Mouse (Mus musculus) frontal cortex, postnatal 10 days (tissue): ENCODE results near the gene Ina.
"Not testable (repeated sequence)": the region's sequence is repeated elsewhere in the genome, so short reads cannot be mapped to it uniquely, and the experiment has no call there.

Experiments used
- DNase-seq, 2 experiments: peaks; one replicate each; pipeline ENCODE4 v3.0.0; 2022; ENCODE audit warnings: low spot score in 2 of 2, mixed read lengths in 1 of 2

The Ina gene

DNA sequence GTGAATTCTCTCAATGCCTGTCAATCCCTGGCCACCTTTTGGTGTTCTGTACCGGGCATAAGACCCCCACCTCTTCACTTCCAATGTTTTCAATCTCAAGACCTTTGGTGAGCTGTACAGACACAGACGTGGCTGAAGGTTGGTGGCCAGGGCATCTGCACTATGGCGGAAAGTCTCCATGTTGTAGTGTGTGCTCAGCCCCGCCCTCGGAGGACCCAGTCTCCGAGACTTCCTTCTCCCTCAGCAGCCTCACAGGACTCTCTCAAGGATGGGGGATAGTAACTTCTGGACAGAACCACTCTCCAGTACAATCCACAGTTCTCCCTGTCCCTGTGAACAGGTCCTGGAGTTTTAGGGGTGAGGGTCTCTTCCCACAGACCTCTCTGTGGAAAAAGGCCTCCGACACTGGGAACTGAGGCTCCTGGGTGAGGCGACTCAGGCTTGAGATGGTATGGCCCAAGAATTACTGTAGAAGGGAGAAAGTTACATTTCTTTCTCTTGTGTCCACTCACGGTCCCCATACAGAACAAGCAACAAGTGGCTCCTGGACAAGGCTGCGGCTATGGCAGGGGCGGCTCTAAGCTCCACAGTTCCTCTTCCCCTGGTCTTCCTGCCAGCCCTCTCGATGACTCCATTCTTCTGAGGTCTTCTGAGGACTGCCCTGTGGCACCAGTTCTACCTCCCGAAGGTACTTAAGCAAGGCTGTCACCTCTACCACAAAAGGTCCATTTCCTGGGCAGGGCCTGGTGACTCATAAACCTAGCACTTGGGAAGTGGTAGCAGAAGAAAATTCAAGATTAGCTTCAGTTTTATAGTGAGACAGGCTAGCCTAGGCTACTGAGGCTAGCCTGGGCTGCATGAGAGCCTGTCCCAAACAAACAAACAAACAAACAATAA is 29.5 kb upstream of the Ina start:
- no peak for DNase-seq

DNA sequence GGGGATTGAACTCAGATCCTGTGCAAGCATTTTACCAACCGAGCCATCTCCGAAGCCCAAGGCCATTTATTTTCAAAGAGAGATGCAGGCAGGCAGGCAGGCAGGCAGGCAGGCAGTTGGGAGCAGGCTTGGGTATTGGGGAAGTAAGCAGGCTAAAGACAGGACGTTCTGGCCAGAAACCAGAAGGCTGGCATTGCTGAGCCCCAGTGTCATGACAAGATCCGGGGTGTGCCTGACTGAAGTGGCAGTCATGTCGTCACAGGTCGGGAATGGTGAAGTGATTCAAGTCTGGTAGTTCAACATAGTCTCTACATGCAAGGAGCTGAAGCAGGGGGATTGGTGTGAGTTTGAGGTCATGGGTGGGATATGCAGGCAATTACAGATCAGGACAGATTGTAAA is 26.9 kb upstream of the Ina start:
- no peak for DNase-seq

DNA sequence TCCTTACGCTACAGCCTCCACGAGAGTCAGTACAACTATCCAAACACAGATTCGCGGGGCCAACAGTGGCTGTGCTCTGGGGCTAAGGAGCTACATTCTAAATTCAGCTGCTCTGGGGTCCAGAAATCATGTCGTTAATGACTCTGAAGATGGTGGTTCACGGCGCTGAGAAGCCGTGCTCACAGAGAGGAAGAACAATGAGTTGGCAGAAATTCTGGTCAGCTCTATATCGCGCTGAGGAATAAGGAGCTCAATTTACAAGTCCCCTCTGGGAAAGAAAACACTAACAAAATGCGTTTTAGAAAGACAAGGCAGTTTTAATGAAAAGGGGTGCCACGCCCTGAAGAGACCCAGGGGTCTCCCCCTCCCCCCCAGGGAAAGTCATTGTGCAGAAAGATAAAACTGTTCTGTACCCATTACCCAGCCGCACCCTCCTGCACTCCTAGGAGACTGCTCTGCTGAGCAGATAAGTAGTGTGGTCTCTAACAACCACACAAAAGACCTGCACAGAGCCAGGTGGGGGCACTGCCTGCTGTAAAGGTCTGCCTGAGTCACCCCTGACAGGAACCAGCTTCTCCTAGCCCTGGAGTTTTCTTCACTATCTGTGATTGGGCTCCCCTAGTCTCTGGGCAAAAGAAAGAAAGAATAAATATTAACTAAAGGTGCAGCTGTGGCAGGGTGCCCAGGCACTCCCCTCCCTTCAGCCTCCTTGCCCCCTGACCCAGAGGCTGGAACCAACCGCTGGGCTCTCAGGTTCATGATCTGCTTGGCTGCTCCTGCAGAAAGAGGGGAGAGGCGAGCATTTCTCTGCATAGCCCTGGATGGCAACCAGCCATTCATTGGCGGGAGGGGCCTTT is 26.0 kb upstream of the Ina start:
- no peak for DNase-seq

DNA sequence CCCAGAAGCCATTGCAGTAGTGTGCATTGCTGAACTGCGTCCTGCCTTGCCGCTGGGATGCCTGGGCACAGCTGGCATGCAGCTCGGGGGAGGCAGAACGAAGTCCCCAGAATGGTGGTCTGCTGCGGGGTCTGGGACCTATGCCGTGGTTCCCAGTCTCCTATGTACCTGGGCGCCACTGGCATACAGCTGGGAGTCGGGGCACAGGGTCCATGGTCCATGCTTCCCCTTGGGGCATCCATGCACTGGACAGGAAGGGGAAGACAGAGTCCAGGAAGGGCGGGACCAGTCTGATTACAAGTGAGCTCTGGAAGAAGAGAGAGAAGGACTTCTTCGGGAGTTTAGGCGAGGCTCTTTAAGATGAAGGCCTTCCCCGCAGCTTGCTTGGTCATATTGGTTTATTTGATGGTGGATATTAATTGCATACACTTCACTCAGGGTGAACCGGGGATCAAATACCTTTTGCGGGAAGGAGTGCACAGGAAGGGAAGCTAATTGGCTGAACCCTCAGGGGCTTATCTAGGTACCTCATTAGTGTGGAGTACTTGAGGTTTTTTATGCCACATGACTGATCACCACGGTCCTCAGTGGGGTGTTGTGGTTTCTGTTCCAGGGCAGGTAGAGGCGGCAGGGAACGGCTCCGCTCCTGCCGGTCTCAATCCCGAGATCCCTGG is 24.9 kb upstream of the Ina start:
- no peak for DNase-seq

DNA sequence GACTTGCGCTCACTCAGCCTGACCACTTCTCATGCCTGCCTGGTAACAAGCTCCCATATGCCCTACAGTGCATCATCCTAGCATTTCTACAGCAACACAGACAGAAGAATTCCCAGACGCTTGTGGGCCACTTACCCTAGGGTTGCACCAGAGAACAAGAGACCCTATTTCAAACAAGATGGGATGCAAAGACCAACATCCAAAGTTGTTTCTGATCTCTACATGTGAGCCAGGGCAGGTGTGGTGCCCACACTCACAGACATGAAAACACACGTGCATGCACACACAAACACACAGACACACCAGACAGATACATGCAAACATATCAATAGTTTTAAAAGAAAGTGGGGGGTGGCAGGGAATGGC is 24.4 kb upstream of the Ina start:
- no peak for DNase-seq

- DNase-seq, result not testable (repeated sequence)
These were observed 23.9 kb upstream of the Ina start for GRCm38 (mm10) chr19:46990625-46991024.

DNA sequence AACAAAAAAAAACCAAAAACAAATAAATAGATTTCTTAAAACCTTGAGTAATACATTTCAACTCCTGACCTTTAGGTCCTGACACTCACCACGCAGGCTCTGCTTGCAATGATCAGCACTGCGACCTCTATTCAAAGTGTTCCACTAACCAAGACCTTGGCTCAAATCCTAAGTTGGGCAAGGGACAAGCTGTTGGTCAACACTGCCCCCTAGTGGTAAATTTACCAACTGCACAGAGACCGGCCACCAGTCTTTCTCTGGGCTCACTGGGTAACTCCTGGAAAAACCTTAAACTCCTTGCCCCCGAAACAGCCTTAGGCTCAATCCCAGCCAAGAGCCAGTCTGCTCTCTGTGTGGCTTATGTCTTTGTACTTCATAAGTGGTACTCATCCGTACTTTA is 23.4 kb upstream of the Ina start:
- DNase-seq, result peak in 1 of 2 experiments; percentile 76

- DNase-seq, result not testable (repeated sequence)
These were observed 22.2 kb upstream of the Ina start for GRCm38 (mm10) chr19:46992329-46992728.

- no peak for DNase-seq
These were observed 18.4 kb upstream of the Ina start for GRCm38 (mm10) chr19:46996095-46996494.

DNA sequence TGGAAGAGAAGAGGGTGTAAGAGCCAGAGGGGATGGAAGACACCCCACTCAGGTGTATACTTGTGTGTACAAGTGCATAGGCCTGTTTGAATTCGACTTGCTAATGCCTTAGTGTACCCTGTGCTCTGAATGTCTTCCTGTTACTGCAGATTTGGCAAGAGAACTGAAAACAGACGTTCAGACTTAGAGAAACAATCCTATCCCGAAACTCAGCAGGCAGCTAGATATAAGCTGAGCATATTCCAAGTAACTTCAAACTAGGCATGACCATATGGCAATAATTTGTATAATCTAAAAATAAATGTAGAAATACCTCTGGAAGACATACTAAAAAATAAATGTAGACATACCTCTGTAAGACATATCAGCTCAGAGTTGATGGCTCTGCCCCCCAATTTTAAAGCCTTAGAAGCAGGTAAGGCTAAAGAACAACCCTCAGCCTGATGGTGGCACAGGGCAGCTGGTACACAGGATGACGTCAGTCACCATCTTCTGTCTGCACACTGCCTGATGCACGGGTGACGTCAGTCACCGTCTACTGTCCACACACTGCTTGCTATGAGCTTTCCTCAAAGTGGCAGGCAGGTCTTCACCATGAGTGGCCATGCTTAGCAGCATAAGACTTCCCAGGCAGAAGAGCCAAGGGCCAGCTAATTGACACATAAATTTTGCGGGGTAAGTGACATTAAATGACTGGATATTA is 16.2 kb upstream of the Ina start:
- DNase-seq, result no peak

GRCm38 (mm10) chr19:46998953-46999352 is 15.5 kb upstream of the Ina start:
- no peak for DNase-seq

GRCm38 (mm10) chr19:46999753-47000152 is 14.7 kb upstream of the Ina start:
- DNase-seq, result no peak

DNA sequence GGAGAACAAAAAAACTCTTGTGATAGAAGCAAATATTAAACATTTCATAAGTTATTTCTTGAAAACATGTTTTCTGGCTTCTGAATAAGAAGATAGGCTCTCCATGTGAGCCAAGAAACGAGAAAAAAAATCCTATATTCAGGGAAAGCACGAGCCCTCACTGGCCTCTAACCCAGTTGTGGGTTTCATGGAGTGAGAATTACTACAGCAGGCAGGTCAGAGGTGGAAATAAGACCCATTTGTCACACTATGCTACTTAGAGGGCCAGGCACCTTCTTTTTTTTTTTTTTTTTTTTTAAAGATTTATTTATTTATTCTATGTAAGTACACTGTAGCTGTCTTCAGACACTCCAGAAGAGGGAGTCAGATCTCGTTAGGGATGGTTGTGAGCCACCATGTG is 14.1 kb upstream of the Ina start:
- not testable (repeated sequence) for DNase-seq

DNA sequence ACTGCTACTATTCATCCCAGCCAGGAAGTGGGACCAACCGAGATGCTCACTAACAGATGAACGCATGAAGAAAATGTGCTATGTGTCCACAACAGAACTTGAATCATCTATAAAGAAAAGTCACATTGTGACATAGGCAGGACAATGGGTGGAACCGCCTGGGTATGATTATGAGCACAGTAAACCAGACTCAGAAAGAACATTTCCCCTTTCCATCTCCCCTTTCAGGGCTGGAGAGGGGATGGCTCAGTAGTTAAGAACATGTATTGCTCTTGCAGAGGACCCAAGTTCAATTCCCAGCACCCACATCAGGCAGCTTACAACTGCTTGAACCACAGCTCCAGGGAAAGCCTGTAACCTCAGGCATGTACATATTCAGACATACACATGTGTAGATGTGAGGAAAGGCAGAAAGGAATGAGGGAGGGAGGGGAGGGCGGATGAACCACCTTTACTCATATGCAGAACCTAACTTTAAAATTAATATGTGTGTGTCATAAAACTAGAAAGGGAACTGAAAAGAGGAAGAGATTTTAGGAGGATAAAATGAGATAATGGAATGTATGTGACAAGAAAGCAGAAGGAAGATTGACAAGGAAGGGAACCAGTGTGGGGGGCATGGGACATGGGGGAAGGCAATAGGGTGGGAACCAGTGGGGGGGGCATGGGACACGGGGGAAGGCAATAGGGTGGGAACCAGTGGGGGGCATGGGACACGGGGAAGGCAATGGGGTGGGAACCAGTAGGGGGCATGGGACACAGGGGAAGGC is 10.6 kb upstream of the Ina start:
- no peak for DNase-seq

GRCm38 (mm10) chr19:47005873-47006272 is 8.6 kb upstream of the Ina start:
- no peak for DNase-seq

- no peak for DNase-seq
These were observed 8.2 kb upstream of the Ina start for GRCm38 (mm10) chr19:47006321-47006720.

GRCm38 (mm10) chr19:47009420-47009819 is 5.1 kb upstream of the Ina start:
- no peak for DNase-seq

DNA sequence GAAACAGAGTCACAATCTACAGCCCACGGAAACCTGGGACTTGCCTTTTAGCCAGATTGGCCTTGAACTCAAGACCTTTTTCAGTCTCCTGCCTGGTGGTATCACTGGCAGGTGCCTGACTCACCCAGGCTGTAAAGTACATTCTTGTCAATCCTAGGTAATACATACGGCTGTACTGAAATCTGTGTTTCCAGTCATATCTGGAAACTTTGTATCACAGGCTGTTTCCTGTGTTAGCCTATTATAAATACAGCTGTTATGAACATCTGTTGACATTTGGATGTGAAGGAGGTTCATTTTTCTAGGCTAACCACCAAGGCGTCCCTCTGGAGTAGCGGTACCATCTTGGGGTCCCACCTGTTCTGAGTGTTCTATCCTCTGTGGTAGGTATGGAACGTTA is 4.6 kb upstream of the Ina start:
- no peak for DNase-seq

DNA sequence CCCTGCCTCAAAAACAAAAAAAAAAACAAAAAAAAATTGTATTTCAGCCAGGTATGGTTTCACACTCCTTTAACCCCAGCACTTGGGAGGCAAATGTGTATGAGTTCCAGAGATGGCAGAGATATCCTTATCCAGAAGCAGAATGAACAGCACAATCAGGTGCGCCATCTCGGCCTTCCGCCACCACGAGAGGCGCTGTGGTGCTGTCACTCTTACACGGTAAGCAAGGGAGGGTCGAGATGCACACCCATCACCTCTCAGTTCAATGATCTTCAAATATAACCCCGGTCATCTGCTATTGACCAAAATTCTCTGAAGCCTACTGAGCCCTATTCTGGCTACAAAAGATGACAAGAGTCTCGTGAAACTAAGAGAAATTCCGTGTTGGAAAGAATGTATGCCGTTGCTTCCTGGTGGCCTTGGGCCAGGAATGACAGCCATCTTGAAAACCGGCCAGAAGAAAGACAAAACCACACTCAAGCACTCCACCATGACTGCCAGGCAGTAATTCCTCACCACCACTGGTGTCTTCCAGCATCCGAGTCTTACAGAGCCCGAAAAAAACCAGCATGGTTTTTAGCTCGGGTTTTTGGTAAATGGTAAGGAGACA is 1.9 kb upstream of the Ina start:
- DNase-seq, result no peak

- no peak for DNase-seq
These were observed 949 bp upstream of the Ina start for GRCm38 (mm10) chr19:47013340-47014158.
